Mouse (Mus musculus) heart, postnatal 0 days (tissue): ENCODE results near the gene Bcl11a. TPM values are rescaled to one million over a fixed set of nuclear protein-coding genes. Genes with fewer than 3 reads are reported as not detected.
A peak's percentile ranks its signal among the peaks of the same experiment; 100 is the strongest.

Source experiments
- ATAC-seq: fragments of 200-750 bp; cut with Nextera tagmentation; 2 replicates; pipeline ENCODE4 v1.8.0; 2017; ENCODE audit warnings: low read depth, moderate number of reproducible peaks, moderate library complexity; ENCODE audit not compliant: insufficient read depth
- DNase-seq: peaks from one replicate; pipeline ENCODE4 v3.0.0-alpha.2; 2016; ENCODE audit warnings: low spot score
- H3K27ac ChIP-seq: fragments of 300-500 bp; sonication (generic); 2 replicates; pipeline ENCODE4 v1.5.1; 2014; ENCODE audit warnings: low read depth, mild to moderate bottlenecking
- H3K27me3 ChIP-seq: fragments of 300-500 bp; sonication (generic); 2 replicates; pipeline ENCODE4 v1.6.1; 2014; ENCODE audit warnings: low read length, mixed read lengths; ENCODE audit not compliant: control insufficient read depth, insufficient read depth
- H3K36me3 ChIP-seq: fragments of 300-500 bp; sonication (generic); replicated peaks from 2 replicates; pipeline ENCODE4 v1.6.1; 2014; ENCODE audit warnings: low read length, mixed read lengths; ENCODE audit not compliant: control insufficient read depth, insufficient read depth
- H3K4me1 ChIP-seq: fragments of 300-500 bp; sonication (generic); 2 replicates; pipeline ENCODE4 v1.6.1; 2014; ENCODE audit warnings: antibody characterized with exemption; ENCODE audit not compliant: control insufficient read depth, insufficient read depth
- H3K4me2 ChIP-seq: fragments of 300-500 bp; sonication (generic); 2 replicates; pipeline ENCODE4 v1.6.1; 2014; ENCODE audit warnings: low read depth, mild to moderate bottlenecking, low read length, moderate library complexity
- H3K4me3 ChIP-seq: fragments of 300-500 bp; sonication (generic); 2 replicates; pipeline ENCODE4 v1.5.1; 2014; ENCODE audit warnings: low read depth, low read length
- H3K9ac ChIP-seq: fragments of 300-500 bp; sonication (generic); replicated peaks from 2 replicates; pipeline ENCODE4 v1.6.1; 2014; ENCODE audit warnings: low read depth, low read length, mixed read lengths
- H3K9me3 ChIP-seq: fragments of 300-500 bp; sonication (generic); replicated peaks from 2 replicates; pipeline ENCODE4 v1.6.1; 2016; ENCODE audit warnings: low read length; ENCODE audit not compliant: control insufficient read depth
- CTCF ChIP-seq: IDR thresholded peaks from 2 replicates; pipeline ENCODE4 v1.5.1; 2016; ENCODE audit warnings: antibody characterized with exemption, control low read depth, low read depth
- EP300 ChIP-seq: IDR thresholded peaks from 2 replicates; pipeline ENCODE4 v1.6.1; 2016; ENCODE audit warnings: antibody characterized with exemption, low read depth
- whole genome bisulfite sequencing: fragments of 180-500 bp; shearing (Covaris S2); extraction: QIAGEN DNeasy Blood & Tissue Kit; methylation state at CpG from one replicate; pipeline ENCODE4 v1.1.7; 2014; 5-methylcytosine and 5-hydroxymethylcytosine counted together
- polyA plus RNA-seq: library from polyadenylated mRNA; unstranded; fragments of >200 nt; fragmentation: Nextera tagmentation; extraction: Ambion mirVana; gene quantifications from 2 replicates; pipeline ENCODE4 v1.2.1, GENCODE M21; 2015
- total RNA-seq: library from RNA; depleted of rRNA; stranded (reverse); fragments of >200 nt; gene quantifications from 2 replicates; pipeline ENCODE4 v1.2.3, GENCODE M21; 2014; ENCODE audit warnings: low replicate concordance

The Bcl11a gene
- total and polyA plus RNA-seq, 2 experiments from 2014 or later: 7.1 to 8.2 TPM

GRCm38 (mm10) chr11:24146034-24146433 lies 68.2 kb downstream of the Bcl11a start:
- no peak for TF ChIP-seq CTCF
- TF ChIP-seq EP300: no peak
- 80% methylated on average over 4 of the region's 4 CpGs for WGBS
- ATAC-seq: no peak

DNA sequence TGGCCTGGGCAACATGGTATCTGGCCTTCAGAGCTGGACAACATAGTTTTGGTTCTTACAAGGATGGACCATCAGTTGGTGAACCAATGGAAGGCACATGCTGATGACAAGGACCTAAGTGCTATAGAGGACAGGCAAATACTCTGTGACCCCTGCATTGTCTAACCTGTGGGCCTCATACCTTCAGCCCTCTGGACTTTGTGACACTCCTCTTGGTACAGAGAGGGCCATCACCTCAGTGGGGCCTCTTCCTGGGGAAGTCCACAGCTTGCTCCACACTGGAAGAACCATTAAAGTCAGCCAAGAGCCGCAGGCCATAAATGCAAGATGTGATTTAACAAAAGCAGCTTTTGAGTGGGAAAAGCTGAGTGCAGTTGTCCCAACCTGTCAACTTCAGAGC lies 68.6 kb downstream of the Bcl11a start:
- ATAC-seq (no peak), DNase-seq (no peak)
- H3K9me3 ChIP-seq: no peaks in the 10 kb centered on the region
- WGBS: 82% methylated on average over 1 of the region's 1 CpGs
- no peaks in the 10 kb centered on the region for H3K36me3 ChIP-seq
- H3K27me3 ChIP-seq: no peaks in the 10 kb centered on the region
- no peak overlapping the region for H3K4me2 ChIP-seq
- no peak for TF ChIP-seq EP300
- no peak for TF ChIP-seq CTCF
- H3K4me3 ChIP-seq: no peak overlapping the region
- no peak overlapping the region for H3K9ac ChIP-seq
- no peak overlapping the region for H3K27ac ChIP-seq
- peaks cover 13% of the 10 kb centered on the region; the same call in 1 of the 2 replicates for H3K4me1 ChIP-seq

More at GRCm38 (mm10) chr11:24146034-24146433, 68.2 kb downstream of the Bcl11a start:
- H3K27me3 ChIP-seq: no peaks in the 10 kb centered on the region
- H3K4me1 ChIP-seq: peaks cover 14% of the 10 kb centered on the region; the same call in 1 of the 2 replicates
- H3K9me3 ChIP-seq: no peaks in the 10 kb centered on the region
- H3K4me3 ChIP-seq: no peak overlapping the region
- no peaks in the 10 kb centered on the region for H3K36me3 ChIP-seq
- H3K9ac ChIP-seq: no peak overlapping the region
- DNase-seq: no peak
- H3K27ac ChIP-seq: no peak overlapping the region
- no peak overlapping the region for H3K4me2 ChIP-seq

DNA sequence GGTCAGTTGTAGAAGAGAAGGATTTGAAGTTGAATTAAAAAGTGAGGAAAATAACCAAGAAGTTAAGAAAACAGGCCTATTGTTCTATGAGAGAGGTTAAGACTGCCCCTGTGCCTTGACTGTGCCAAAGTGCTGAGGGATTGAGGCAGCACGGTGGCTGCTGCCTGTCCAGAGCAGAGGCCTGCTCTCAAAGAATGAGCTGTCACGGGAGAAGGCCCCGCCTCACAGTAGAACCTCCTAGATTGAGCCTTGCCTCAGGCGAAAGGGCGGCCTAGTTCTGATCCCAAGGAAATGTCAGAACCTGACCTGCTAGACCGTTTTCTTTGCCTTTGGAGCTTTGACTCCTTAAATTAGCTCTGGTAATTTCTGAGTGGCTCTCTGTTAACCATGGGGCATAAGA lies 69.8 kb downstream of the Bcl11a start:
- Histone ChIP-seq H3K4me3 (no peak overlapping the region), H3K4me1 (0 out of 2 replicates have a peak, but pooled peaks cover 3% of the 10 kb centered on the region), H3K27me3 (no peaks in the 10 kb centered on the region), H3K4me2 (no peak overlapping the region), H3K36me3 (no peaks in the 10 kb centered on the region), H3K27ac (no peak overlapping the region), H3K9me3 (no peaks in the 10 kb centered on the region), H3K9ac (no peak overlapping the region)
- WGBS: 76% methylated on average over 6 of the region's 6 CpGs
- ATAC-seq (no peak), DNase-seq (no peak)
- TF ChIP-seq CTCF: no peak
- no peak for TF ChIP-seq EP300

DNA sequence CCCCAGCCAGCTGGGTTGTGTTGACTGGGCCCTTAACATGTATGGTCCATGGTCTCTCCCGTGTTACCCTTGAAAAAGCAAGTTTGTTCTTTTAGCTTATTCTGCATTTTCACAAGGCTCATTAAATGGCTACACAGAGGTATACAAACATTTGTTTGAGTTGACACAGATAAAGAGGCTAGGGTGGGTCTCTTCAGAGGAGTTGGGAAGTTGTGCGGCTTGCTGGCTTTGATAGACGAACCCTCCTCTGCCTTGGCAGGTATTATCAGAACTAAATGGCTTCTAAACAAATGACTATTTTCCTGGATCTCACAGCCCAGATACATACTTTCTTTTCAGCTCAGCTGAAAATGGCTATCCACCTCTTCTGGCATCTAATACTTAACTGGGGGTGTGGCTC lies 70.7 kb downstream of the Bcl11a start:
- Histone ChIP-seq H3K9me3 (no peaks in the 10 kb centered on the region), H3K4me3 (no peak overlapping the region), H3K36me3 (no peaks in the 10 kb centered on the region), H3K9ac (no peak overlapping the region), H3K27ac (no peak overlapping the region), H3K27me3 (no peaks in the 10 kb centered on the region), H3K4me1 (0 out of 2 replicates have a peak, but pooled peaks cover 3% of the 10 kb centered on the region), H3K4me2 (no peak overlapping the region)
- TF ChIP-seq CTCF (no peak), EP300 (no peak)
- ATAC-seq (no peak), DNase-seq (no peak)
- WGBS: 92% methylated on average over 3 of the region's 3 CpGs

DNA sequence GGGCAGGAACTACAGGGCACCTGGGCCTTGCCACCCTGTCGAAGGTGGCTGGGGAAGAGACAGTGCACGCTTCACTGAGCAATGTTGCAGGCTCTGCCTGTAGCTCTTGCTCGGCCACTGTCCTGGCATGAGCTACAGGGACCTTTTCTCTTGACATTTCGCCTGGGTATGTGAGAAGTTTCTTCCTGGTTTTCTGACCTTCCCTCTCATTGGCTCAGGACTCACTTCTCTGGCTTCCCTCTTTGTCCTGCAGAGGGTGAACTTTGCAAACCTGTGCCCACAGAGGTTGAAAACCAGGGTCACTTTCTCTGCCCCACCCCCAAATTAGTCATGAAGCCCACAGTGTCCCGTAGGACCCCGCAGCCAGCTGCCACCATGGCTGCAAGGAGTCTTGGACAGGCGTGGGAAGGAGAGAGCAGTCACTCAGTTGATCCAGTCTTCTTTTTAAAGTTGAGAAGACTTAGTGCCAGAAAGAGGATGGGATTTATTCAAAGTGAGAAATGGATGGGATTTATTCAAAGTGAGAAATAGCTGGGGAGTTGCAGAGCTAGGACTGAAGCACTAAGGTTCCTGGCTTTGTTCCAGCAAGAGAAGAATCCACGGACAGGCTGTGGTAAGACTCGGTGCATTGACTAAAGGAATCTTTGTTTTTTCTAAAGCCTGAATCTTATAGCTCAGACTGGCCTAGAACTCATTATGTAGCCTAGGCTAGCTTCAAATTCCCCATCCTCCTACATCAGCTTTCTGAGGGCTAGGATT lies 71.8 kb downstream of the Bcl11a start:
- Histone ChIP-seq H3K27me3 (no peaks in the 10 kb centered on the region), H3K9ac (no peak overlapping the region), H3K27ac (no peak overlapping the region), H3K9me3 (no peaks in the 10 kb centered on the region), H3K36me3 (no peaks in the 10 kb centered on the region), H3K4me2 (no peak overlapping the region), H3K4me1 (no peaks in the 10 kb centered on the region), H3K4me3 (no peak overlapping the region)
- ATAC-seq: no peak
- 67% methylated on average over 9 of the region's 9 CpGs for WGBS
- no peak for DNase-seq
- TF ChIP-seq EP300 (no peak), CTCF (peak; percentile 7; the same call in 1 of the 2 replicates)
